Mouse (Mus musculus) testis, postnatal 14 days (tissue): Measurements from ENCODE around the gene BC035044.
"Not testable (repeated sequence)": the region's sequence is repeated elsewhere in the genome, so short reads cannot be mapped to it uniquely, and the experiment has no call there.

Experiments
- DNase-seq: peaks from one replicate; pipeline ENCODE4 v3.0.0; 2021; ENCODE audit warnings: low spot score

The BC035044 gene

GRCm38 (mm10) chr6:128833046-128833445 is 57.9 kb downstream of the BC035044 start:
- DNase-seq = no peak

- DNase-seq = no peak
Observed at GRCm38 (mm10) chr6:128829837-128830236, 61.1 kb downstream of the BC035044 start.

- DNase-seq = no peak
Observed at GRCm38 (mm10) chr6:128826781-128827180, 64.1 kb downstream of the BC035044 start.

GRCm38 (mm10) chr6:128826132-128826531 is 64.8 kb downstream of the BC035044 start, which contains the start of the genes Gm44511 and Klrb1b:
Gene Gm44511, minus strand, starts transcription at chr6:128826315.
Gene Klrb1b, minus strand, starts transcription at chr6:128826331.
- no peak for DNase-seq

- DNase-seq = no peak
Observed at GRCm38 (mm10) chr6:128818083-128818802, 72.7 kb downstream of the BC035044 start.

- DNase-seq = no peak
Observed at GRCm38 (mm10) chr6:128808532-128808931, 82.4 kb downstream of the BC035044 start.

GRCm38 (mm10) chr6:128807021-128807420 is 83.9 kb downstream of the BC035044 start:
- no peak for DNase-seq

GRCm38 (mm10) chr6:128804823-128805640 is 85.9 kb downstream of the BC035044 start:
- not testable (repeated sequence) for DNase-seq

- DNase-seq = peak; percentile 89
Observed at GRCm38 (mm10) chr6:128802999-128803857, 87.7 kb downstream of the BC035044 start.

- DNase-seq = peak; percentile 24
Observed at GRCm38 (mm10) chr6:128802557-128802956, 88.4 kb downstream of the BC035044 start.

- not testable (repeated sequence) for DNase-seq
Observed at GRCm38 (mm10) chr6:128800696-128801095, 90.2 kb downstream of the BC035044 start.

- no peak for DNase-seq
Observed at GRCm38 (mm10) chr6:128799896-128800270, 91.0 kb downstream of the BC035044 start.

GRCm38 (mm10) chr6:128799144-128799895 is 91.6 kb downstream of the BC035044 start:
- DNase-seq = peak; percentile 83
